ENCODE assay signal across 8 mouse cellular contexts in the genomic region with DNA sequence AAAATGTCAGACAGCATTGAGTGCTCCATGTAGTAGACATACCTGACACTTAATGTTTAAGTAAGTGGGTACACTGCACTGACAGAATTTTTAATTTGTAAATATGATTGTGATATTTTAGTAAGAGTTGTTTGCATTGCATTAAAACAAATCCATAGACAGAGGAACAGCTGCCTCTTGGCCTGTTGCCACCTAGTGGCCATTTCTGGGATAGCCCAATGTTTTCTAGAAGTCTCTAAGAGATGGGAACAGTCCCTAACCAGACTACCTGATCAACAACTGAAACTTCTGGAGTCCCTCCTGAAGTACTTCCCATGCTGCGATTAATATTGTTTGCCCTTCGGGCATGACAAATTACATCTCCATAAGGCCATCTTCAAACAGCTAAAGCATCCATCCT.
DNase-seq lines count a peak whose midpoint lies in the region; ATAC-seq and TF ChIP-seq lines count a peak whose summit lies in the region.

No protein-coding gene starts in this region.

- H3K9me3 ChIP-seq in liver, postnatal 0 days (ENCODE audit: low read length), result no peaks in the 10 kb centered on the region

- no peak overlapping the region for H3K4me2 ChIP-seq in liver, postnatal 0 days (ENCODE audit: low read depth, low read length)

- ATAC-seq in erythroid progenitor cell, adult 5-6 weeks (replicated peaks; ENCODE audit: low FRiP score, poor library complexity, severe bottlenecking), result peak; percentile 42; the same call in 1 of the 2 replicates
- ATAC-seq in liver, postnatal 0 days, result no peak
- no peak for ATAC-seq in granulocyte monocyte progenitor cell, adult 5-6 weeks (replicated peaks; ENCODE audit: poor library complexity, severe bottlenecking)

- H3K79me2 ChIP-seq in C2C12 (ENCODE audit: control insufficient read depth, insufficient read depth), result no peaks in the 10 kb centered on the region

- H3K4me3 ChIP-seq in C2C12 (ENCODE audit: insufficient read depth, poor library complexity, severe bottlenecking), result no peak overlapping the region
- H3K4me3 ChIP-seq in liver, postnatal 0 days (ENCODE audit: low read depth, low read length), result no peak overlapping the region

- H3ac ChIP-seq in C2C12 (ENCODE audit: control insufficient read depth, insufficient read length, low read depth), result no peak overlapping the region

- H3K4me1 ChIP-seq in liver, postnatal 0 days (ENCODE audit: insufficient read depth), result no peaks in the 10 kb centered on the region; the same call in 1 of the 2 replicates

- peak; percentile 86 for DNase-seq in 3T3-L1 (ENCODE audit: low read depth, low spot score)
- peak; percentile 88 for DNase-seq in brain, adult 2 months (ENCODE audit: low read depth, low spot score)
- DNase-seq in kidney, postnatal 14 days, result peak; percentile 84
- DNase-seq in liver, postnatal 0 days, result peak; percentile 69
- peak; percentile 85 for DNase-seq in right cerebral cortex, postnatal 14 days

- peak; percentile 18 for TF ChIP-seq CTCF in C2C12 (IDR thresholded peaks at IDR 0.05; ENCODE audit: control insufficient read depth, insufficient read depth, insufficient read length)
- peak; percentile 86 for TF ChIP-seq CTCF in liver, postnatal 0 days (IDR thresholded peaks at IDR 0.05; ENCODE audit: low read depth)

- H3K36me3 ChIP-seq in C2C12 (ENCODE audit: control insufficient read depth, insufficient read depth), result no peaks in the 10 kb centered on the region
- H3K36me3 ChIP-seq in liver, postnatal 0 days (replicated peaks; ENCODE audit: insufficient read depth, low read length), result no peaks in the 10 kb centered on the region

- no peak for TF ChIP-seq EP300 in liver, postnatal 0 days (IDR thresholded peaks at IDR 0.05; ENCODE audit: low read depth)

- H3K79me3 ChIP-seq in C2C12 (ENCODE audit: low read depth), result no peaks in the 10 kb centered on the region

- no peaks in the 10 kb centered on the region for H3K27me3 ChIP-seq in C2C12 (ENCODE audit: control insufficient read depth, insufficient read depth, insufficient read length)
- no peaks in the 10 kb centered on the region for H3K27me3 ChIP-seq in liver, postnatal 0 days (ENCODE audit: insufficient read depth, low read length)

- no peak overlapping the region for H3K9ac ChIP-seq in liver, postnatal 0 days (replicated peaks)

- no peak overlapping the region for H3K27ac ChIP-seq in liver, postnatal 0 days (ENCODE audit: low read depth)

- WGBS in liver, postnatal 0 days (ENCODE audit: insufficient replicate concordance), result 58% methylated on average over 2 of the region's 2 CpGs

TF ChIP-seq in C2C12, 6 proteins besides CTCF, POLR2A, EP300 and RAD21:
- TF ChIP-seq MAX (IDR thresholded peaks at IDR 0.05), result no peak
- TF ChIP-seq FOSL1 (IDR thresholded peaks at IDR 0.05; ENCODE audit: insufficient read depth, low read length, poor library complexity, severe bottlenecking), result no peak
- TF ChIP-seq USF1 (IDR thresholded peaks at IDR 0.05; ENCODE audit: low read depth), result no peak
- no peak for TF ChIP-seq CEBPB (IDR thresholded peaks at IDR 0.05; ENCODE audit: low read depth)
